In genomic region chr10:22905281-22905680, GRCm38 (mm10) we compare ENCODE assay signal across 32 mouse cellular contexts.
"Had no signal": no experiment of that assay in that cellular context is flagged by ENCODE, and none has a peak within 500 bp of the region (broad histone marks: within the 10 kb centered on the region; RNA-seq: fewer than 3 reads in every experiment).

No protein-coding gene starts in this region.

- H3K4me3 ChIP-seq: heart, embryonic 10.5 days; heart, embryonic 12.5 days; heart, embryonic 13.5 days; heart, embryonic 15.5 days; hindbrain, embryonic 10.5 days; hindbrain, embryonic 12.5 days; hindbrain, embryonic 13.5 days; hindbrain, embryonic 15.5 days; kidney, embryonic 15.5 days; layer of hippocampus, adult 2 months; left cerebral cortex, adult 2 months had no signal

- H3K4me2 ChIP-seq: heart, embryonic 11.5 days; heart, embryonic 12.5 days; heart, embryonic 13.5 days; heart, embryonic 15.5 days; hindbrain, embryonic 12.5 days; hindbrain, embryonic 13.5 days; hindbrain, embryonic 14.5 days; hindbrain, embryonic 15.5 days; kidney, embryonic 15.5 days had no signal

- H3K27me3 ChIP-seq: heart, embryonic 12.5 days; heart, embryonic 13.5 days; heart, embryonic 15.5 days; hindbrain, embryonic 12.5 days; hindbrain, embryonic 13.5 days; hindbrain, embryonic 15.5 days; kidney, embryonic 15.5 days had no signal

- H3K9me3 ChIP-seq: heart, embryonic 10.5 days; heart, embryonic 12.5 days; heart, embryonic 13.5 days; heart, embryonic 15.5 days; hindbrain, embryonic 10.5 days; hindbrain, embryonic 12.5 days; hindbrain, embryonic 13.5 days; hindbrain, embryonic 15.5 days; kidney, embryonic 15.5 days had no signal

- H3K36me3 ChIP-seq: heart, embryonic 10.5 days; heart, embryonic 12.5 days; heart, embryonic 13.5 days; heart, embryonic 15.5 days; hindbrain, embryonic 10.5 days; hindbrain, embryonic 12.5 days; hindbrain, embryonic 13.5 days; hindbrain, embryonic 15.5 days; kidney, embryonic 15.5 days had no signal

- H3K4me1 ChIP-seq: heart, embryonic 15.5 days; hindbrain, embryonic 10.5 days; hindbrain, embryonic 12.5 days; hindbrain, embryonic 13.5 days; hindbrain, embryonic 15.5 days had no signal

- DNase-seq: heart, postnatal 10 days; heart, postnatal 14 days; heart, postnatal 36 days; heart, postnatal 4 days; kidney, adult 11 months; kidney, adult 18-20 months; kidney, adult 2 months; kidney, adult 8-10 months; kidney, adult 9 months; kidney, postnatal 10 days; kidney, postnatal 14 days; kidney, postnatal 25 days; kidney, postnatal 36 days; layer of hippocampus, adult 9-11 months; layer of hippocampus, postnatal 36 days had no signal

- H3K9ac ChIP-seq: heart, embryonic 12.5 days; heart, embryonic 13.5 days; heart, embryonic 15.5 days; hindbrain, embryonic 12.5 days; hindbrain, embryonic 13.5 days; hindbrain, embryonic 14.5 days; hindbrain, embryonic 15.5 days; kidney, embryonic 15.5 days had no signal

- H3K27ac ChIP-seq: heart, embryonic 10.5 days; heart, embryonic 13.5 days; heart, embryonic 15.5 days; hindbrain, embryonic 10.5 days; hindbrain, embryonic 12.5 days; hindbrain, embryonic 13.5 days; hindbrain, embryonic 14.5 days; hindbrain, embryonic 15.5 days; hindbrain, postnatal 0 days; kidney, embryonic 15.5 days; kidney, postnatal 0 days; layer of hippocampus, adult 2 months; left cerebral cortex, adult 2 months had no signal

- ATAC-seq: hindbrain, embryonic 16.5 days; hindbrain, postnatal 0 days; inflammation-experienced regulatory T-cells, adult 6 months had no signal
